In genomic region chr7:140206904-140207303, GRCm38 (mm10) we compare ENCODE assay signal across 1 mouse cellular context.
TF ChIP-seq lines count a peak whose summit lies in the region.

No protein-coding gene starts in this region.

TF ChIP-seq in MEL, 35 proteins besides CTCF, POLR2A, EP300 and RAD21:
- no peak for TF ChIP-seq ZKSCAN1 (IDR thresholded peaks at IDR 0.05; ENCODE audit: low read depth, low read length)
- TF ChIP-seq GATA1 (IDR thresholded peaks at IDR 0.05; ENCODE audit: low read depth, low read length) = peak; percentile 75
